Mouse (Mus musculus) cerebellum, adult 11 months (tissue): ENCODE results near the gene Gm8068.
"Not testable (repeated sequence)": the region's sequence is repeated elsewhere in the genome, so short reads cannot be mapped to it uniquely, and the experiment has no call there.

Experiments used
- DNase-seq: peaks from one replicate; pipeline ENCODE4 v3.0.0; 2022

The Gm8068 gene

DNA sequence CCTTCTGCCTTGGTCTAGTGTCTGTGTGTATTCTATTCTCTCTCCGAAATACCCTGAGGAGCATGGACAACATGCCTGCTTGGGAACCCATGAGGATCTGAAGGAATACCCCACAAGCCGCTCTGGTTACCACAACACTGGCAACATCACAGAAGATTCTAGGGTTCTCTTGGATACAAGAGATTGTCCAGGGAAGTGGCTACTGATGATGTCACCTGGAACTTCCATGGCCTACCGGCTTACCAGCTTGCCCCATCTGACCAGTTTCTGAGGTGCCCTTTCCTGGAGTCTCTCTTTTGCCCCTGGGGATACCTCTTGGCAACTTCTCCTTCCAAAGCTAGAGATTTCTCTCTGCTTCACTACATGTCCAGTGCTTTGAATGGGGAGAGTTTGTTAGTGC is at the start of gene Gm8068:
Gene Gm8068 (minus strand): TSS at position 101 of the 400 bp plus-strand sequence.
- DNase-seq, result not testable (repeated sequence)

DNA sequence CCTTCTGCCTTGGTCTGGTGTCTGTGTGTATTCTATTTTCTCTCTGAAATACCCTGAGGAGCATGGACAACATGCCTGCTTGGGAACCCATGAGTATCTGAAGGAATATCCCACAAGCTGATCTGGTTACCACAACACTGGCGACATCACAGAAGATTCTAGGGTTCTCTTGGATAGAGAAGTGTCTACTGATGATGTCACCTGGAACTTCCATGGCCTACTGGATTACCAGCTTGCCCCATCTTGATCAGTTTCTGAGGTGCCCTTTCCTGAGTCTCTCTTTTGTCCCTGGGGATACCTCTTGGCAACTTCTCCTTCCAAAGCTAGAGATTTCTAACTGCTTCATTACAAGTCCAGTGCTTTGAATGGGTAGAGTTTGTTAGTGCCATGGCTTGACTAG is 48.8 kb upstream of the Gm8068 start, which contains the start of gene Gm7929:
Gene Gm7929 (minus strand): TSS at position 101 of the 400 bp plus-strand sequence.
- not testable (repeated sequence) for DNase-seq

DNA sequence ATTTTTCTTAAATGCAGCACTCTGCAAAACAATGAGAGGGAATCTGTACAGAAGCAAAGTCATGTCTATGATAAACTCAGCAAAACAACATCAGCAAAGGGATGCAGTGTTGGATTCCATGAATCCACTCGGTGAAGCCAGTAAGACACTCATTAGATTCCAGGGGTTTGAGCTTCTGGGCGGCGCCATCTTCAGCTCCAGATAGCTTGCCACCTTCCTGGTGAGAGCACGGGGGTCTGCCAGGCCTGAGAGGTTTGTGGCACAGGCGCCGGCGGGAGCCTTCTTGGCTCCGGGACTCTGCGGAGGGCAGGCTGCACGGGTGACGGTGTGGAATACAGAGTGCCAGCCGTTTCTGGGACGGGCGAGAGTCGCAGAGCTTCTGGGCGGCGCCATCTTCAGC is 21.8 kb upstream of the Gm8068 start:
- not testable (repeated sequence) for DNase-seq

DNA sequence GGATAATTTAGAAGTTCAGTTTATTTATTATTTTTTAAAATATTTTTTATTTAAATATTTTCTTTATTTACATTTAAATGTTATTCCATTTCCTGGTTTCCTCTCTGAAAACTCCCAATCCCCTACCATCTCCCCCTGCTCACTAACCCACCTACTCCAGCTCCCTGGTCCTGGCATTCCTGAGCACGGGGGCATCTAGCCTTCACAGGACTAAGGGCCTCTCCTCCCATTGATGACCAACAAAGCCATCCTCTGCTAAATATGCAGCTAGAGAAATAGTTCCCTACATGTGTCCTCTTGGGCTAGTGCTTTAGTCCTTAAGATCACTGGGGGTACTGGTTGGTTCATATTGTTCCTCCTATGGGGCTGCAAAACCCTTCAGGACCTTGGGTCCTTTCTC is 15.5 kb upstream of the Gm8068 start:
- not testable (repeated sequence) for DNase-seq

DNA sequence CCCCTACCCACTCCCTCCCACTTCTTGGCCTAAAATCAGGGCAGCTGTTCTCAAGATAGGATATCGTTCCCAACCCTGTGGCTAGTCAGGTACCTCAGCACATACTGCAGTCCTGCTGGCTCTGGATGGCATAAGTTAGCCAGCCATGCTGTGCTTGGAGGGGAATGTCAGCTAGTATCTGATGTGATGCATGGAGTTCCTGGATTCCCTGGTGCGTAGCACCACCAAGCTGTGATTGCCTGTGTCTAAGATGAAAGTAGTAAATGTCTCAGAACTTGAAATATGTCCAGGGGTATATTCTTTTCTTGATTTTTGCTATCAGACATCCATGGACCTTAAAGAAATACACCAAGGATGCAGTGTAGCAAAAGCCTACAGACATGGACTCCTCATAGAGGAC is 53.5 kb downstream of the Gm8068 start:
- DNase-seq, result not testable (repeated sequence)
